Mouse (Mus musculus) heart, adult 2 months (tissue): ENCODE results near the gene Krtap1-3.

ENCODE experiments used
- CTCF ChIP-seq: fragments of 200-600 bp; IDR thresholded peaks from 2 replicates; pipeline ENCODE4 v1.8.1; 2022; ENCODE audit warnings: antibody characterized with exemption, mild to moderate bottlenecking, moderate library complexity
- POLR2A ChIP-seq: fragments of 200-500 bp; IDR thresholded peaks from 2 replicates; pipeline ENCODE4 v1.6.1; 2011; ENCODE audit warnings: mild to moderate bottlenecking, low read depth, low read length, control low read depth; ENCODE audit not compliant: insufficient read depth

DNA sequence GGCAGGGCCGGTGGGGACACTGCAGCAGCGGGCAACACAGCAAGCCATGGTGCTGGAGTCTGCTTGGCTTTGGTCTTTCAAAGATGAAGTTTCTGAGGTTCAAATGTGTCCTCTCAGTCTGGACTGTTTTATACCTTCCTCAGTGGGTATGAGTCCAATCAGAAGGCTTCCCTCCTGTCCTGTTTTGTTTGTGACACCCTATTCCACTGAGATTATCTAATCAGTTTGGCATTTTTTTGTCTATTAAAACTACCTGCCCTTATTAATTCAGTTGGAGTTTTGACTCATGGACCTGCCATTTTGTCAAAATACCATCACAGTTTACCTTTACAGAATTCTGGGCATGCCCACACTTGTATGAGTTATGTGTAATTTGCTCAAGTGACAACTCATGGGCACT, 34.4 kb downstream of the Krtap1-3 start, which contains the start of gene Krtap3-2:
- TF ChIP-seq CTCF (no peak), POLR2A (no peak)
